Mouse (Mus musculus) spleen, adult 2 months (tissue): Measurements from ENCODE around the gene D630003M21Rik. TPM values are rescaled to one million over a fixed set of nuclear protein-coding genes. Genes with fewer than 3 reads are reported as not detected.

Source experiments
- DNase-seq, 2 experiments: peaks; one replicate each; pipeline versions ENCODE4 v3.0.0 to v3.0.0-alpha.2; 2012 to 2021; ENCODE audit warnings: low spot score in 2 of 2, low read depth in 1 of 2
- H3K27ac ChIP-seq: fragments of 200-500 bp; 2 replicates; pipeline ENCODE4 v1.5.1; 2012; ENCODE audit warnings: low read length, inconsistent platforms; ENCODE audit not compliant: insufficient read depth
- H3K27me3 ChIP-seq: fragments of 200-500 bp; 2 replicates; pipeline ENCODE4 v1.6.1; 2012; ENCODE audit warnings: mild to moderate bottlenecking, moderate library complexity, low read length, inconsistent platforms; ENCODE audit not compliant: control insufficient read depth, insufficient read depth
- H3K36me3 ChIP-seq: fragments of 200-500 bp; 2 replicates; pipeline ENCODE4 v1.6.1; 2012; ENCODE audit warnings: mild to moderate bottlenecking, low read length, inconsistent platforms; ENCODE audit not compliant: control insufficient read depth, insufficient read depth
- H3K4me1 ChIP-seq: fragments of 200-500 bp; 2 replicates; pipeline ENCODE4 v1.6.1; 2011; ENCODE audit warnings: inconsistent platforms; ENCODE audit not compliant: control insufficient read depth, insufficient read depth, insufficient read length
- H3K4me3 ChIP-seq: fragments of 200-500 bp; 2 replicates; pipeline ENCODE4 v1.5.1; 2011; ENCODE audit warnings: mild to moderate bottlenecking, inconsistent platforms; ENCODE audit not compliant: insufficient read depth, insufficient read length; ENCODE audit errors: extremely low read depth
- CTCF ChIP-seq: fragments of 200-500 bp; IDR thresholded peaks from 2 replicates; pipeline ENCODE4 v1.5.1; 2011; ENCODE audit warnings: mild to moderate bottlenecking, inconsistent platforms; ENCODE audit not compliant: insufficient read depth, insufficient read length, insufficient replicate concordance; ENCODE audit errors: extremely low read depth
- POLR2A ChIP-seq: fragments of 200-500 bp; IDR thresholded peaks from 2 replicates; pipeline ENCODE4 v1.6.1; 2011; ENCODE audit warnings: low read depth, low read length, inconsistent platforms
- WGBS: fragments of 180-500 bp; shearing (Covaris S2); methylation state at CpG from one replicate; pipeline ENCODE4 v1.1.7; 2018; 5-methylcytosine and 5-hydroxymethylcytosine counted together
- polyA plus RNA-seq: library from polyadenylated mRNA; depleted of rRNA; stranded (reverse); fragments of >200 nt; gene quantifications from 2 replicates; pipeline ENCODE4 v1.2.3, GENCODE M21; 2012

D630003M21Rik gene
- polyA plus RNA-seq, 1 experiment = 0.58 TPM

DNA sequence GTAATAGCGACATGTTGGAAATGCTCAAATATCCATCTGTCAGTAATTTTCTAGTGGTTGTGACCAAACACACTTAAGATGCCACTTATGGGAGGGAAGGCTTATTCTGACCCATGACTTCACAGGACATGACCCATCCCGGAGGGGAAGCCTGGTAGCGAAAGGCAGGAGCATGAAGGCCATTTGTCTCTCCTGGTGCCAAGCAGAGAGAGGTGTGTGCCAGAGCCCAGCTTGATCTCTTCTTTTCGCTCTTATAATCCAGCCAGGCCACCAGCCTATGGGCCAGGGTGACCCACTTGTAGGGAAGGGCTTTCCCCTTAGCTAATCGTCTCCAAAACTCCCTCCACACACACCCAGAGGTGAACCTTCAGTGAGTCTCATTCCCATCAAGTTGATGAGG, 9.1 kb upstream of the D630003M21Rik start:
- WGBS = 81% methylated on average over 5 of the region's 5 CpGs
- DNase-seq = no peak
- Histone ChIP-seq H3K4me1 (no peaks in the 10 kb centered on the region), H3K36me3 (no peaks in the 10 kb centered on the region), H3K4me3 (no peak overlapping the region), H3K27ac (no peak overlapping the region), H3K27me3 (no peaks in the 10 kb centered on the region)
- TF ChIP-seq CTCF = no peak
- TF ChIP-seq POLR2A = no peak

DNA sequence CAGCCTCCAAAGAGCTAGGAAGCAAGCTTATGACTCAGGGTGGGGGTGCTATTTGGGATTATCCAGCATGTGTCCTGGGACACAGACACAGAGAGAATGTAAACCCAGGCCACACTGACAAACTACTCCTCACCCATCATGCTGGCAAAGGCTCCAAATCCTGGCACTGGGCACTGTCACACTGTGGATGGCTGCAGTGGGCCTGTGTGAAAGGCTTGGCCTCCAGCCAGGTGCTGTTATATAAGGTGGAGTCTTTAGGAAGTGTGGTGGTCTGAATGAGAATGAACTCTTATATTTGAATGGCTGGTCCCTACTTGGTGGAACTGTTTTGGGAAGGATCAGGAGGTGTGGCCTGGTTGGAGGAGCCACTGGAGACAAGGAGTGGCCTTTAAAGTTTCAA, 7.7 kb upstream of the D630003M21Rik start:
- no peak overlapping the region for H3K27ac ChIP-seq
- TF ChIP-seq CTCF (no peak), POLR2A (no peak)
- H3K4me1 ChIP-seq = no peaks in the 10 kb centered on the region
- no peak for DNase-seq
- no peaks in the 10 kb centered on the region for H3K27me3 ChIP-seq
- H3K4me3 ChIP-seq = no peak overlapping the region
- no peaks in the 10 kb centered on the region for H3K36me3 ChIP-seq

DNA sequence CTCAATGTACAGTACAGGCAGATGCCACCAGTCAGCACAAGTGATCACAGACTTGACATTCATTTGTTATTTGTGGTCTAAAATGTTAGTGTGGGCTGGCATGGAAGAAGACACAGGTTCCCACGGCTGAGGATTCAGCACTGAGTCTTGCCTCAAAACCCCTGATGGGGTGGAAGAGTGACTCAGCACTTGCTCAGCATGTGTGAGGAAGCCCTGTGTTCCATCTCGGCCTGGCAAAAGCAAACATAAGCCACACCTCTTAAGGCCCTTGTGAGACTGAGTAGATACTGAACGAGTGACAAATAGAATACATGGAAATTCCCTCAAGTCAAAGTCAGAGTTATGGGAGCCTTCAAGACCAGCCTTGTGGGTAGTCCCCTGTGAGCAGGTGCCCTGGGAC, 4.1 kb upstream of the D630003M21Rik start:
- 26% methylated on average over 3 of the region's 3 CpGs for WGBS
- no peak for DNase-seq
- no peak for TF ChIP-seq POLR2A
- no peak for TF ChIP-seq CTCF
- Histone ChIP-seq H3K27ac (no peak overlapping the region), H3K27me3 (peaks cover 3% of the 10 kb centered on the region), H3K4me3 (no peak overlapping the region), H3K36me3 (no peaks in the 10 kb centered on the region), H3K4me1 (no peaks in the 10 kb centered on the region)

DNA sequence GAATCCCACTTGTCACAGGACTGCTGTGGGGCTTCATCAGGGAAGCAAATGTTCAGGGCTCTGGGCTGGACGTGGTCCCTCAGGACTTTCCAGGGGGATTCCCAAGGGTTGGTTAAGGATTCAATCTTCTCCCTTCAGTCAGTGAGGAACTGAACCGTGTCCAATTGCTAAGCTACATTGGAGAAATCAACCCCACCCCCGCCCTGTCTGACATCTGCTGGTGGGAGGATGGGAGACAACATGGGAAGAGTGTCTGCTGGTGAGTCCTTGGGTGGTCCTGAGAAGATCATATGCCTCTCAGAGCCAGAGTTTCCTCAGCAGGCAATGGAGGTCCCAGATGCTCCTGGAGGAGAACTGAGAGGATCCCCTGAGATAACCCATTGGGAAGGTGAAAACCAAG, 3.4 kb upstream of the D630003M21Rik start:
- TF ChIP-seq POLR2A (no peak), CTCF (no peak)
- DNase-seq = no peak
- Histone ChIP-seq H3K27me3 (peaks cover 3% of the 10 kb centered on the region), H3K36me3 (no peaks in the 10 kb centered on the region), H3K27ac (no peak overlapping the region), H3K4me3 (no peak overlapping the region), H3K4me1 (no peaks in the 10 kb centered on the region)
- WGBS = 71% methylated on average over 3 of the region's 3 CpGs

DNA sequence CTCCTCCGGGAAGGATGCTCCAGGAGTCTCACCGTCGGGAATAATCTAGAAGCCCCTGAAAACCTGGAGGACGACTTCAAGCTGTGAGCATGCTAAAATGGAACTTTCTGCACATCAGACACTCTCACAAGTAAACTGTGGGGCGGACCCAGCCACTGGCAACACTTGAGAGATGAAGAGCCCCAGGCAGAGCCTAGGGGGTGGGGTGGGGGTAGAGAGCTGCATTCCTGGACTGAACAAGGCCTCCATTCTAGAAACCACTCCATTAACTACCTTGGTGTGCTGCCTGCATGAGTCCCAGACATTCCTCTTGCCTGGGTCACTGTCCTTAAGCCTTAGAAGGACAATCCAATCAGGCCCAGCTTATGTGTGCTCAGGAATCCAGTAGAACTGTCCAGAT, 2.0 kb upstream of the D630003M21Rik start:
- no peak for DNase-seq
- 88% methylated on average over 5 of the region's 5 CpGs for WGBS
- Histone ChIP-seq H3K27me3 (peaks cover 3% of the 10 kb centered on the region), H3K36me3 (no peaks in the 10 kb centered on the region), H3K4me3 (no peak overlapping the region), H3K27ac (no peak overlapping the region), H3K4me1 (no peaks in the 10 kb centered on the region)
- TF ChIP-seq CTCF (no peak), POLR2A (no peak)

DNA sequence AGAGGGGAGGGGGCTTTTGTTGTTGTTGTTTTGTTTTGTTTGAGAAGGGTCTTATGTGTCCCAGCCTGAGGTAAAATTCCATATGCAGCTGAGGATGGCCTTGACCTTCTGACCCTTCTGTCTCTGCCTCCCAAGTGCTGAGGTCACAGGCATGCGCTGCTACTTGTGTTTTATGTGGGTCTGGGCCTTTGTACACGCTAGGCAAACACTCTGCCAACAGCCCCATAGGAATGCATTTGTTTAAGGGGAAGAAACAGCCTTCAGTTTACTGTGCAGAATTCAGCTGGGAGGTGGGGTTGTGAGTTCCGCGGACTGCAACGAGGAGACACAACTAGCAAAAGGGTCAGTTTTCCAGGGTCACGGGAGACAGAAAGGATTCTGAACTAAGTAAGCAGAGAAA, 1.6 kb upstream of the D630003M21Rik start:
- no peak for DNase-seq
- Histone ChIP-seq H3K4me3 (no peak overlapping the region), H3K36me3 (no peaks in the 10 kb centered on the region), H3K4me1 (no peaks in the 10 kb centered on the region), H3K27me3 (peaks cover 3% of the 10 kb centered on the region), H3K27ac (no peak overlapping the region)
- TF ChIP-seq POLR2A (no peak), CTCF (no peak)
- WGBS = 89% methylated on average over 6 of the region's 6 CpGs

DNA sequence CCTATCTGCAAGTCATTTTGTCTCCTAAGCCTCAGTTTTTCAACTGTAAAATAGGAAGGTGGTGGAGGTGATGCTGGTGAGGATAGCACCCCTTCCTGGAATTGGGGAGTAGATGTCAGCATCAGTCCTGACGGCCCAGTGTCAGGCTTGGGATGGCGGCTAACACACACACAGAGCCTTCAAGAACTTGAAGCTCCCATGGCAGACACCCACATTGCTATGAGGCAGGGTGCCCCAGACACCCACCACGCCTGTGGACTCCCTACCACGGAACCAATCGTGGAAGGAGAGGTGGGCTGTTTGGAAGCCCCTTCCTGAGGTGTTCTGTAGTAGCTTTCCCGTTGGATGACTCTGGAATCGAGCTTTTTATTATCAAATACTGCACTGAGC, 476 bp upstream of the D630003M21Rik start:
- TF ChIP-seq CTCF (no peak), POLR2A (no peak)
- no peak for DNase-seq
- no peak overlapping the region for H3K27ac ChIP-seq
- WGBS = 38% methylated on average over 7 of the region's 7 CpGs
- H3K4me3 ChIP-seq = no peak overlapping the region
- no peaks in the 10 kb centered on the region for H3K4me1 ChIP-seq
- peaks cover 3% of the 10 kb centered on the region for H3K27me3 ChIP-seq
- no peaks in the 10 kb centered on the region for H3K36me3 ChIP-seq
